Mouse (Mus musculus) intestine, embryonic 15.5 days (tissue): Measurements from ENCODE around the gene Ablim1. TPM values are rescaled to one million over a fixed set of nuclear protein-coding genes. Genes with fewer than 3 reads are reported as not detected.

Source experiments
- ATAC-seq: fragments of 200-750 bp; cut with Nextera tagmentation; 2 replicates; pipeline ENCODE4 v1.8.0; 2017; ENCODE audit warnings: moderate TSS enrichment, moderate library complexity
- H3K27ac ChIP-seq: fragments of 300-500 bp; sonication (generic); 2 replicates; pipeline ENCODE4 v1.5.1; 2015; ENCODE audit warnings: mild to moderate bottlenecking, inconsistent platforms
- H3K27me3 ChIP-seq: fragments of 300-500 bp; sonication (generic); replicated peaks from 2 replicates; pipeline ENCODE4 v1.6.1; 2015; ENCODE audit warnings: inconsistent platforms
- H3K36me3 ChIP-seq: fragments of 300-500 bp; sonication (generic); 2 replicates; pipeline ENCODE4 v1.6.1; 2015; ENCODE audit warnings: inconsistent platforms
- H3K4me1 ChIP-seq: fragments of 300-500 bp; sonication (generic); replicated peaks from 2 replicates; pipeline ENCODE4 v1.6.1; 2015; ENCODE audit warnings: inconsistent platforms
- H3K4me2 ChIP-seq: fragments of 300-500 bp; sonication (generic); replicated peaks from 2 replicates; pipeline ENCODE4 v1.6.1; 2015; ENCODE audit warnings: mild to moderate bottlenecking, inconsistent platforms
- H3K4me3 ChIP-seq: fragments of 300-500 bp; sonication (generic); replicated peaks from 2 replicates; pipeline ENCODE4 v1.5.1; 2015; ENCODE audit warnings: inconsistent platforms
- H3K9ac ChIP-seq: fragments of 300-500 bp; sonication (generic); 2 replicates; pipeline ENCODE4 v1.6.1; 2015; ENCODE audit warnings: inconsistent platforms
- H3K9me3 ChIP-seq: fragments of 300-500 bp; sonication (generic); 2 replicates; pipeline ENCODE4 v1.6.1; 2016; ENCODE audit warnings: inconsistent platforms
- WGBS: fragments of 180-500 bp; shearing (Covaris S2); methylation state at CpG from one replicate; pipeline ENCODE4 v1.1.7; 2015; 5-methylcytosine and 5-hydroxymethylcytosine counted together
- polyA plus RNA-seq: library from polyadenylated mRNA; unstranded; fragments of >200 nt; fragmentation: Nextera tagmentation; extraction: Ambion mirVana; gene quantifications from 2 replicates; pipeline ENCODE4 v1.2.1, GENCODE M21; 2015

The Ablim1 gene
- polyA plus RNA-seq, 1 experiment from 2014 or later, result 31.2 TPM

DNA sequence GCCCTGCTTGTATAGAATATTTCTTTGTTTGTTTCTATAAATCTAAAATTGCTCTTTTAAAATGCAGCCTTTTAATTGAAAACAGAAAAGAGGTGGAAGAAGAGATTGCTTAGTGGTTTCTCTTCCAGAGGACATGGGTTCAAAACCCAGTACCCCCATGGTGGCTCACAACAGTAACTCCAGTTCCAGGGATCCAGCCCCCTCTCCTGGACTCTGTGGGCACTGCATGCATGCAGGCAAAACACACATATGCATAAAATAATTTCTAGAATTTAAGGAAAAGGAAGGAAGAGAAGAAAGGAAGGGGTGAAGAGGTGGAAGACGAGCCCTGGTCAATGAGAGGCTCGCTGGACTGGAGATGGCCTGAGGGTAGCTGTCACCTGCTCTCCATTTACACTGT is 145.2 kb downstream of the Ablim1 start:
- Histone ChIP-seq H3K4me3 (no peak overlapping the region), H3K27me3 (no peaks in the 10 kb centered on the region), H3K4me1 (no peaks in the 10 kb centered on the region), H3K27ac (no peak overlapping the region), H3K36me3 (no peaks in the 10 kb centered on the region), H3K9me3 (no peaks in the 10 kb centered on the region), H3K9ac (no peak overlapping the region), H3K4me2 (no peak overlapping the region)
- 92% methylated on average over 2 of the region's 2 CpGs for WGBS
- ATAC-seq, result no peak

DNA sequence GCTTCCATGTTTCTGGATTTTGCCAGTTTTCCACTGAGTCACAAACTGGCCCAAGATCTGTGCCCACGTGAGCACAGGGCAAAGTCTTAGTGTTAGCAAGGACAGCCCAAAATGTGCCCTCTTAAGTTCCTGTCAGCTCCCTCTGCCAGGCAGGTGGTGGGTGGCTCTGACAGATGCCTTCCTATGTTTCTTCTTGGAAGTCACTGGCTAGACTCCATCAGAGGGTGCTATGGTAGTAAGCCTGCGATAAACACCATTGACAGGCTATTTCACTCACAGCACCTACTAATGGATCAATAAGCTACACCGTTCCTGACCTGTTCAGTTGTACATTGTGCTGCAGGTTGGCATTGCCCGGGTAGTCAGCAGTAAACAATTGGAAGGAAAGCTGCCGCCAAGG is 147.0 kb downstream of the Ablim1 start:
- H3K9me3 ChIP-seq, result no peaks in the 10 kb centered on the region
- no peaks in the 10 kb centered on the region for H3K36me3 ChIP-seq
- H3K4me3 ChIP-seq, result no peak overlapping the region
- no peak overlapping the region for H3K27ac ChIP-seq
- ATAC-seq, result no peak
- H3K4me2 ChIP-seq, result no peak overlapping the region
- H3K4me1 ChIP-seq, result no peaks in the 10 kb centered on the region
- H3K9ac ChIP-seq, result no peak overlapping the region
- no peaks in the 10 kb centered on the region for H3K27me3 ChIP-seq
- 86% methylated on average over 5 of the region's 5 CpGs for WGBS

DNA sequence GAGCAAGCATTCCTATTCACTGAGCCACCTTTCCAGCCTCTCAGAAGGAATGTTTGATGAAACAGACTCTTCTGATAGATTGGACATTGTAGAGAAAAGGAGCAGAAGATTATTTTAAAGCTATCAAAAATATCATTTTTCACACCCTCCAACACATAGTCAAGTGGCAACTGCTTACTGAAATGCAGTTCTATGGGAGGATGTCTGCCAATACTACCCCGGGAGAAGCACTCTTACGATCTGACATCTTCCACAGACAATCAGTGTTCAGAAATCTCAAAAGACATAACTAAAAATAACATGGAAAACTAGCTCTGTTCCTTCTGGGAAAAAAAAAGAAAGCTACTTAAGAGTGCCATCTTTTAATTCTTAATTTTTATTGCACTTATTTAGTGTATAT is 149.8 kb downstream of the Ablim1 start:
- Histone ChIP-seq H3K9me3 (no peaks in the 10 kb centered on the region), H3K9ac (no peak overlapping the region), H3K4me1 (no peaks in the 10 kb centered on the region), H3K4me3 (no peak overlapping the region), H3K27ac (no peak overlapping the region), H3K27me3 (no peaks in the 10 kb centered on the region), H3K36me3 (no peaks in the 10 kb centered on the region), H3K4me2 (no peak overlapping the region)
- ATAC-seq, result no peak
- WGBS, result 79% methylated on average over 2 of the region's 2 CpGs

DNA sequence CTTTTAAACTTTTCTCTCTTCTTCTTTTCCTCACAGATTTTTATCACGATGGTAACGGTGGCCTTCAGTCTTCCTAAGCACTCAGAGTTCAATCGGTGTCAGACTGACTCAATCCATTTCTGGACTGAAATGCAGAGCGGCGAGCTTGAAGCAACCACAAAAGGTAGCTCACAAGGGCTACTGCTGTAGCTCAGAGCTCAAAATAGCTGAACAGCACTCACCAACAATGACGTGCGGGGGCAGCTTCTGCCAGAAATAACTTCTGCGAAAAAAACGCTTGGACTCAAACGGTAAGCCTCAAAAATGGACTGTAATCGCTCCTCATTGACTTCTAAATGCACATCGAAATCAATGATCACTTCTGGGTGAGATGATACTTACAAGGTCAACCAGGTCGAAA is 151.4 kb downstream of the Ablim1 start:
- no peaks in the 10 kb centered on the region for H3K36me3 ChIP-seq
- WGBS, result 85% methylated on average over 13 of the region's 13 CpGs
- H3K4me3 ChIP-seq, result no peak overlapping the region
- H3K9me3 ChIP-seq, result no peaks in the 10 kb centered on the region
- H3K27ac ChIP-seq, result no peak overlapping the region
- no peak for ATAC-seq
- H3K4me1 ChIP-seq, result no peaks in the 10 kb centered on the region
- H3K4me2 ChIP-seq, result no peak overlapping the region
- H3K27me3 ChIP-seq, result no peaks in the 10 kb centered on the region
- H3K9ac ChIP-seq, result no peak overlapping the region

DNA sequence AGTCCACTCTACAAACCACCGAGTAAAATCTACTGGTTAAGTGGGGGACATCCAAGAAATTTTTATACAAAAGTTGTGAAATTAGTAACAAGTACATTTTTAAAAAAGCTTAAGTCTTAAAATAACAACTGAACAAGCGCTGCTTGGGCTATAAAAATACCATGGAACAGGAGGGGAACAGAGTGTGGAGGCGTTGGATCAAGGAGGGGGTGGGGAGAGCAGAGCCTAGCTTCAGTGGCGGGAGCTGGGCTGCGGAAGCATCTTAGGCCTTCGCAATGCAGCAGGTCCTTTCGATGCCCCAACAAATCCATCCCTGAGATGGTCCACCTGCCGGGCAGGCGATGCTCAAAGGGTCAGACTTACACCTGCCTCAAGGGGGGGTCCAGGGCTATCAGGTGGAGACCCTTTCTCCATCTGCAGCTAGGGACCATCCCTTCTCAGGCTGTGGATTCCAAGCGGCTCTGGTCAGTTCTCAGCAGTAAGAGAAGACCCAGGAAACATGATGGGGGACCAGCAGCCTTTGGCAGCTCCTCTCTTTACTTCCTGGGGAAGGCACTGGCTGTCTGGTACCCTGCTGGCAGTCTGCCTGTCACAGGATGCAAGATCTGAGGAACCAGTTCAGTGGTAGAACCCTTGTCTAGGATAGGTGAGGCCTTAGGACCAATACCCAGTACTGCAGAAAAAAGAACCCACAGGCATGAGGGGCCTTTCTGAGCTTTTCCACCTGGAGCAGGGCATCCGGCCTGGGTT is 152.6 kb downstream of the Ablim1 start:
- ATAC-seq, result no peak

DNA sequence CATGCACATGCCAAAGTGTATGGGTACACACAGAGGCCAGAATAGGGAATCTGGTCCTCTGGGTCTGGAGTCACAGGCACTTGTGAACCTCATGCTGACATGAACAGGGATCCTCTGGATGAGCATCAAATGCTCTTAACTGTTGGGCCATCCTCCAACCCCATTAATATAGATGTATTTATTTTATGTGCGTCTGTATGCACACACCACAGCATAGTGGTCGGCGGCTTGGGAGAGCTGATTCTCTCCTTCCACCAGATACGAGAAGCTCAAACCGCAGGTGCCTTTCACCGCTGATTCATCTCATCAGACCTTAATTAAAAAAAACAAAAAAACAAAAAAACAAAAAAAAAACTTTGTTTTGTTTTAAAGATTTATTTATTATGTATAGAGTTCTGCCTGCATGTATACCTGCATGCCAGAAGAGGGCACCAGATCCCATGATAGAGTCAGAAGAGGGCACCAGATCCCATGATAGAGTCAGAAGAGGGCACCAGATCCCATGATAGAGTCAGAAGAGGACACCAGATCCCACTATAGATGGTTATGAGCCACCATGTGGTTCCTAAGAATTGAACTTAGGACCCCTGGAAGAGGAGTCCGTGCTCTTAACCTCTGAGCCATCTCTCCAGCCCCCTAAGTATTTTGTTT is 153.6 kb downstream of the Ablim1 start:
- no peaks in the 10 kb centered on the region for H3K9me3 ChIP-seq
- no peak overlapping the region for H3K4me3 ChIP-seq
- H3K4me1 ChIP-seq, result 0 out of 2 replicates have a peak, but pooled peaks cover under 1% of the 10 kb centered on the region
- H3K36me3 ChIP-seq, result no peaks in the 10 kb centered on the region
- H3K27ac ChIP-seq, result no peak overlapping the region
- 61% methylated on average over 7 of the region's 7 CpGs for WGBS
- no peaks in the 10 kb centered on the region for H3K27me3 ChIP-seq
- H3K4me2 ChIP-seq, result no peak overlapping the region
- ATAC-seq, result 0 out of 2 replicates have a peak, but pooled peaks have one; percentile 49
- no peak overlapping the region for H3K9ac ChIP-seq

More for the DNA sequence above, 152.6 kb downstream of the Ablim1 start:
- Histone ChIP-seq H3K27me3 (no peaks in the 10 kb centered on the region), H3K27ac (no peak overlapping the region), H3K9ac (no peak overlapping the region), H3K36me3 (no peaks in the 10 kb centered on the region), H3K4me2 (no peak overlapping the region), H3K4me1 (no peaks in the 10 kb centered on the region), H3K9me3 (no peaks in the 10 kb centered on the region), H3K4me3 (no peak overlapping the region)
- 76% methylated on average over 11 of the region's 11 CpGs for WGBS

DNA sequence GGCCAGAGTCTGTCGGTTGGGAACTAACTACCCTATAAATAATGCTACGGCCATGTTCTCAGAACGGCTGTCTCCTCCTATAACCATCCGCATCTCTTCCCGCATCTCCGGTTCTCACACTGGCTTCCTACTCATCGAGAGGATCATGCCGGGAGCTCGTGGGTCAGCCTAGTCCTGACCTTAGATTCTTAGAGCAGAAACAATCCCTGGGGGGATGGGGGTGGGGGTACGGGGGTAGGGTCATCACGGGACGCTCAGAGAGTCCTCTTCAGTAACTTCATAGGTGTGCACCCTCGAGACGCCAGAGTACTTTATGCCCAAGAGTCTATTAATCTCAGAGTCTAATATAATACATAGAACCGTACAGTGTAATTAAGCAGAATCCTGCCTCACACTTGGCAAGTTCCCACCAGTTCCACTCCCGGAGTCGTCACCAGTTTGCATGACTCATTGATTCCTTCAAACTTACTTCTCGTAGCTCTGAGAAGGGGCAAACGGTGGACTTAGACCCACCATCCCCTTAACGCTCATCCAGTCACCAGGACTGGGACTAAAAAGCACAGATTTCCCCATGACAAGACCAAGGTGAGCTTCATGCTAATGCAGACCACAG is 156.9 kb downstream of the Ablim1 start:
- Histone ChIP-seq H3K9ac (no peak overlapping the region), H3K27ac (no peak overlapping the region), H3K9me3 (no peaks in the 10 kb centered on the region), H3K36me3 (no peaks in the 10 kb centered on the region), H3K27me3 (no peaks in the 10 kb centered on the region), H3K4me2 (no peak overlapping the region), H3K4me3 (no peak overlapping the region), H3K4me1 (0 out of 2 replicates have a peak, but pooled peaks cover 2% of the 10 kb centered on the region)
- ATAC-seq, result no peak
- 71% methylated on average over 20 of the region's 20 CpGs for WGBS

DNA sequence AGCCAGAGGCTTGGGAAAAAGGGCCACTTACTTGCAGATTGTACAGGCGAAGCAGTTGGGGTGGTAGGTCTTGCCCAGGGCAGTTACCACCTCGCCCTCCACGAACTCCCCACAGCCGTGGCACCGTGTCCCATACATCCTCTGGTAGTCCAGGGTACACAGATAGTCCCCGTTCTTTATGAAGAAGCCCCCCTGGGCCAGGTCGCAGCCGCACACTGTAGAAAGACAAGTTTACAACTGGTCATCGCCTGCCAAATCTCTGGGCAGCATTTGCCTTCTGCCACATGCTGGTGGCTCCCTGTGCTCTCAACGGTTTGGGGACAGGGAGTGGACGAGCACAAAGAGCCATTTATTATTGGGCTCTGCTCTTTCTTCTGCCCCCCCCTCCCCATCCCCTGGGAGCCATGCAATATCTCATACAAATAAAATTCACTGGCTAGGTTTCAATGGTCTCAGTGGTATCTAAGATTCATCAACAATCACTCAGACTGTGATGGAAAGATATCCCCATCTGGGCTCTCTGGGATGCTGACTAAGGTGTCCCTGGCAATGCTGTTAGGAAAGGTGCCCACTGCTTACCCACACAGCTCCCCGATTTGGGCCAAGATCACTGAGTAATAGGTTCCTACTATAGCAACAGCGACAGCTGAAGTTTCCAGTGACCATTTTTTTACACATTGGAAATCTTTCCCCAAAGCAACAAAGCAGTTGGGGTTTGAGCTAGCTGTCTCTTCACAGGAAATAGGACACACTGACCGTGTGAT is 159.4 kb downstream of the Ablim1 start:
- H3K27me3 ChIP-seq, result no peaks in the 10 kb centered on the region
- H3K9me3 ChIP-seq, result no peaks in the 10 kb centered on the region
- H3K4me1 ChIP-seq, result 0 out of 2 replicates have a peak, but pooled peaks cover 8% of the 10 kb centered on the region
- 84% methylated on average over 14 of the region's 14 CpGs for WGBS
- H3K36me3 ChIP-seq, result no peaks in the 10 kb centered on the region
- no peak overlapping the region for H3K4me2 ChIP-seq
- H3K9ac ChIP-seq, result no peak overlapping the region
- no peak for ATAC-seq
- no peak overlapping the region for H3K27ac ChIP-seq
- H3K4me3 ChIP-seq, result no peak overlapping the region

DNA sequence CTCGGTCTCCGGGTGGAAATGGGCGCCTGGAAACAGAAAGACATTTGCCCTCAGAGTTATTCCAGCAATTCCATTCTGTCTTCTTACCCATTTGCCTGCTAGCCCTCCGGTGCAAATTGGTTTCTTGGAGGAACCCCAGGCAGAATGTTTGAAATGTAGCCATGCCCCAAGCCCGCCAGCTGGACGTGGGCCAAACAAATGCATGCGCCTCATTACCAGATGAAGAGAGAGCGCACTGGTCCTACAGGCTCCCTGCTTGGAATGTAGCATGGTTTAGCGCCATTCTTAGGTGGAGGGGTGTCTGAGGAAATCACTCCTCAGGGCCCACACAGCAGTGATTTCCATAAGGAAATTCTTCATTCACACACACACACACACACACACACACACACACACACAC is 162.4 kb downstream of the Ablim1 start:
- Histone ChIP-seq H3K27ac (no peak overlapping the region), H3K9me3 (no peaks in the 10 kb centered on the region)
- ATAC-seq, result no peak

DNA sequence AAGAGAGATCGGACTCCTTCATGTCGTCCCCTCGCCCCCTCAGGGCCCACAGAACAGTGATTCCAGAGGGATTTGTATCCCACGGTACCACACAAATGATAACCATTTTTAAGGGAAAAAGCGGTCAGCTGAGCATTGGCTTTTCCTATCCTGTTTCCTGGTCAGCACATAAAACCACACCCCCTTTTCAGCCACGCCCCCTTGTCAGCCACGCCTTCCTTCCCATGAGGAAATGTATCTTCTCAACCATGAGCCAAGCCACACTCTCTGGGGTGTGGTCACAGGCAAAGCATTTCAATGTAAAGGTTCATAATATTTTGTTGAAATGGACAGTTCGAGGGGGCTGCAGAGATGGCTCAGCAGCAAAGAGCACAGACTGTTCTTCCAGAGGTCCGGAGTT is 163.2 kb downstream of the Ablim1 start:
- H3K4me2 ChIP-seq, result no peak overlapping the region
- H3K27ac ChIP-seq, result no peak overlapping the region
- ATAC-seq, result no peak
- no peaks in the 10 kb centered on the region for H3K27me3 ChIP-seq
- no peak overlapping the region for H3K9ac ChIP-seq
- H3K9me3 ChIP-seq, result no peaks in the 10 kb centered on the region
- no peak overlapping the region for H3K4me3 ChIP-seq
- 86% methylated on average over 9 of the region's 9 CpGs for WGBS
- H3K36me3 ChIP-seq, result no peaks in the 10 kb centered on the region
- 0 out of 2 replicates have a peak, but pooled peaks cover 8% of the 10 kb centered on the region for H3K4me1 ChIP-seq

More for the DNA sequence above, 162.4 kb downstream of the Ablim1 start:
- Histone ChIP-seq H3K36me3 (no peaks in the 10 kb centered on the region), H3K9ac (no peak overlapping the region), H3K4me2 (no peak overlapping the region), H3K4me3 (no peak overlapping the region), H3K4me1 (0 out of 2 replicates have a peak, but pooled peaks cover 8% of the 10 kb centered on the region), H3K27me3 (no peaks in the 10 kb centered on the region)
- WGBS, result 50% methylated on average over 9 of the region's 9 CpGs

DNA sequence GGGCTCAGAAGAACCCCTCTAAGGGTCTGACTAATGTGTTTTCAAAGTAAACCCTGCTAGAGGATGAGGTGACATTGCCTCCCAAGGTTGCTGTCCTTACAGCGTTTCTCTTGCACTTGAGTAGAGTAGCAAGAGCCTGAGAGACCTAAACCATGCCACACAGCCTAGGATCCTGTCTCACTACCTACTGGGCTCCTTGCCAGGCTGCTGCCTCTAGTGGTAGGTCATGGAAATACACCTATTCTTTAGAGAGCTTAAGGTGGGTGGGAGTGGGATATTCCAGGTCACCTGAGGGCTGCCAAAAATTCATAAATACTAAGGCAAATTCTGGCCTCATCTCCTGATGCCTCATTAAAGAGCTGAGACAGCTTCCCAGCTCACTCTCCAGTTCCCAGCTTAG is 164.4 kb downstream of the Ablim1 start:
- 0 out of 2 replicates have a peak, but pooled peaks cover 5% of the 10 kb centered on the region for H3K4me1 ChIP-seq
- no peak overlapping the region for H3K4me2 ChIP-seq
- H3K27ac ChIP-seq, result no peak overlapping the region
- no peaks in the 10 kb centered on the region for H3K9me3 ChIP-seq
- H3K27me3 ChIP-seq, result no peaks in the 10 kb centered on the region
- H3K4me3 ChIP-seq, result no peak overlapping the region
- ATAC-seq, result no peak
- WGBS, result 56% methylated on average over 1 of the region's 1 CpGs
- no peak overlapping the region for H3K9ac ChIP-seq
- no peaks in the 10 kb centered on the region for H3K36me3 ChIP-seq

DNA sequence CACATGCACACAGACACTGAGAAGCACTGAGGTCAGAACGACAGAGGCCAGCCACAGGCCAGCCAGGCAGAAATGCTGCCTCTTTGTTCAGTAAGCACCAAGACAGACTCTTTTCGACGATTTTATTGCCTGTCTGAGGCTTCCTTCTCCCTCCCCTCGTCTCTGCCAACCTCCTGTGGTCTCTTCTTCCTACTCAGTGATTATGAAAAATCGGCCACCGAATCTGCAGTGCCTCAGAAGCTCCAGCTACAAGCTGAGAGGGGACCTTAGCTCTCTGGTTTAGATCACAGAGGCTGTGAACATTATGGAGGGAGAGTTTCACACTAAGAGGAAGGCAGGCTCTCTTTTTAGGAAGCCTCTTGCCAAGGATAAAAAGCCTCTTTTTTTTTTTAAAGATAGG is 167.0 kb downstream of the Ablim1 start:
- WGBS, result 16% methylated on average over 6 of the region's 6 CpGs
- ATAC-seq, result no peak

More for the DNA sequence above, 167.0 kb downstream of the Ablim1 start:
- Histone ChIP-seq H3K9me3 (no peaks in the 10 kb centered on the region), H3K27ac (no peak overlapping the region), H3K36me3 (no peaks in the 10 kb centered on the region), H3K4me2 (no peak overlapping the region), H3K4me1 (0 out of 2 replicates have a peak, but pooled peaks cover 5% of the 10 kb centered on the region), H3K9ac (no peak overlapping the region), H3K27me3 (no peaks in the 10 kb centered on the region), H3K4me3 (no peak overlapping the region)
